Mouse (Mus musculus) hindbrain, embryonic 11.5 days (tissue): Measurements from ENCODE around the gene Fam149b. TPM values are rescaled to one million over a fixed set of nuclear protein-coding genes. Genes with fewer than 3 reads are reported as not detected.

Experiments used
- ATAC-seq: fragments of 200-750 bp; cut with Nextera tagmentation; 2 replicates; pipeline ENCODE4 v1.8.0; 2017; ENCODE audit warnings: mild to moderate bottlenecking, moderate TSS enrichment, moderate library complexity; ENCODE audit not compliant: low FRiP score
- DNase-seq: peaks from one replicate; pipeline ENCODE4 v3.0.0-alpha.2; 2015; ENCODE audit warnings: low spot score
- H3K27ac ChIP-seq: fragments of 300-500 bp; sonication (generic); 2 replicates; pipeline ENCODE4 v1.5.1; 2014; ENCODE audit warnings: mild to moderate bottlenecking, low read depth, low read length
- H3K27me3 ChIP-seq: fragments of 300-500 bp; sonication (generic); 2 replicates; pipeline ENCODE4 v1.6.1; 2014; ENCODE audit warnings: mild to moderate bottlenecking, low read length, moderate library complexity, mixed read lengths; ENCODE audit not compliant: control insufficient read depth, insufficient read depth
- H3K36me3 ChIP-seq: fragments of 300-500 bp; sonication (generic); 2 replicates; pipeline ENCODE4 v1.6.1; 2014; ENCODE audit warnings: mild to moderate bottlenecking, low read length, moderate library complexity, mixed read lengths; ENCODE audit not compliant: control insufficient read depth, insufficient read depth
- H3K4me1 ChIP-seq: fragments of 300-500 bp; sonication (generic); replicated peaks from 2 replicates; pipeline ENCODE4 v1.6.1; 2014; ENCODE audit warnings: low read length, mixed read lengths; ENCODE audit not compliant: control insufficient read depth, insufficient read depth
- H3K4me2 ChIP-seq: fragments of 300-500 bp; sonication (generic); replicated peaks from 2 replicates; pipeline ENCODE4 v1.6.1; 2014; ENCODE audit warnings: mild to moderate bottlenecking, low read depth, low read length
- H3K4me3 ChIP-seq: fragments of 300-500 bp; sonication (generic); 2 replicates; pipeline ENCODE4 v1.5.1; 2014; ENCODE audit warnings: low read depth, low read length
- H3K9ac ChIP-seq: fragments of 300-500 bp; sonication (generic); 2 replicates; pipeline ENCODE4 v1.6.1; 2014; ENCODE audit warnings: low read depth, low read length
- H3K9me3 ChIP-seq: fragments of 300-500 bp; sonication (generic); 2 replicates; pipeline ENCODE4 v1.6.1; 2016; ENCODE audit warnings: low read length; ENCODE audit not compliant: control insufficient read depth
- WGBS: fragments of 180-500 bp; shearing (Covaris S2); extraction: QIAGEN DNeasy Blood & Tissue Kit; methylation state at CpG from one replicate; pipeline ENCODE4 v1.1.7; 2014; 5-methylcytosine and 5-hydroxymethylcytosine counted together
- polyA plus RNA-seq: library from polyadenylated mRNA; unstranded; fragments of >200 nt; fragmentation: Nextera tagmentation; extraction: Ambion mirVana; gene quantifications from 2 replicates; pipeline ENCODE4 v1.2.1, GENCODE M21; 2014

Fam149b gene
- polyA plus RNA-seq, 1 experiment from 2014 or later, result 61.9 TPM

GRCm38 (mm10) chr14:20379087-20379640 is 31.2 kb downstream of the Fam149b start:
- no peaks in the 10 kb centered on the region for H3K27me3 ChIP-seq
- ATAC-seq (no peak), DNase-seq (no peak)
- H3K9me3 ChIP-seq, result no peaks in the 10 kb centered on the region
- WGBS, result 94% methylated on average over 5 of the region's 5 CpGs
- 0 out of 2 replicates have a peak, but pooled peaks cover 2% of the 10 kb centered on the region for H3K36me3 ChIP-seq
- no peak overlapping the region for H3K9ac ChIP-seq
- H3K4me3 ChIP-seq, result no peak overlapping the region
- no peaks in the 10 kb centered on the region for H3K4me1 ChIP-seq
- H3K27ac ChIP-seq, result no peak overlapping the region
- H3K4me2 ChIP-seq, result no peak overlapping the region

DNA sequence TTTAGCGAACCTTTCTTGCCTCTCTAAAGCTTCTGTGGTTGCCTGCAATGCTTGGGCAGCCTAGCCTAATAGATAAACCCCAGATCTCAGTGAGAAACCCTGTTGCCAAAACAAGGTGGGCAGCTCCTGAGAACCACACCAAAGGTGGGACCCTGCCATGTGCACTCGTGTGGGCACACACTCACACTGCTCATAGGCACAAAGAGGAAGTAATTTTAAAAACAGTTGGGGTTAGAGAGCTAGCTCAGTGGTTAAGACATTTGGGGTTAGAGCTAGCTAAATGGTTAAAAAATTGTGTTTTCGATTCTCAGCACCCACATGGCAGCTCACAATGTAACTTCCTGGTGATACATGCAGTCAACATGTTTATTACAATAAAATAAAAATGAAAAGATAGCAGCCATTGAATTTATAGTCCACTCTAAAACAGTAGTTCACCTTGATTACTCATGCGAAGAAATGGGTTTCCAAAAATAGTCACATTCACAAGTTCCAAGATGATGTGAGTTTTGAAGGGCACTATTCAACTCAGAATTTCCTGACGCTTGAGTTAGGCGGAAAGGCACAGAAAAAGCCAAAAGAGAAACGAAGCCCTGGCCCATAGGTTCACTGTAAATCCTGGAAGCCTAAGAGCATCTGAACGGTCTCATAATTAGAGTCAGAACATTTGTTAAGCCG is 31.9 kb downstream of the Fam149b start:
- Histone ChIP-seq H3K36me3 (0 out of 2 replicates have a peak, but pooled peaks cover 2% of the 10 kb centered on the region), H3K4me3 (no peak overlapping the region), H3K4me1 (no peaks in the 10 kb centered on the region), H3K9me3 (no peaks in the 10 kb centered on the region), H3K4me2 (no peak overlapping the region), H3K27me3 (no peaks in the 10 kb centered on the region), H3K9ac (no peak overlapping the region), H3K27ac (no peak overlapping the region)
- DNase-seq (no peak), ATAC-seq (no peak)
- WGBS, result 91% methylated on average over 9 of the region's 9 CpGs

DNA sequence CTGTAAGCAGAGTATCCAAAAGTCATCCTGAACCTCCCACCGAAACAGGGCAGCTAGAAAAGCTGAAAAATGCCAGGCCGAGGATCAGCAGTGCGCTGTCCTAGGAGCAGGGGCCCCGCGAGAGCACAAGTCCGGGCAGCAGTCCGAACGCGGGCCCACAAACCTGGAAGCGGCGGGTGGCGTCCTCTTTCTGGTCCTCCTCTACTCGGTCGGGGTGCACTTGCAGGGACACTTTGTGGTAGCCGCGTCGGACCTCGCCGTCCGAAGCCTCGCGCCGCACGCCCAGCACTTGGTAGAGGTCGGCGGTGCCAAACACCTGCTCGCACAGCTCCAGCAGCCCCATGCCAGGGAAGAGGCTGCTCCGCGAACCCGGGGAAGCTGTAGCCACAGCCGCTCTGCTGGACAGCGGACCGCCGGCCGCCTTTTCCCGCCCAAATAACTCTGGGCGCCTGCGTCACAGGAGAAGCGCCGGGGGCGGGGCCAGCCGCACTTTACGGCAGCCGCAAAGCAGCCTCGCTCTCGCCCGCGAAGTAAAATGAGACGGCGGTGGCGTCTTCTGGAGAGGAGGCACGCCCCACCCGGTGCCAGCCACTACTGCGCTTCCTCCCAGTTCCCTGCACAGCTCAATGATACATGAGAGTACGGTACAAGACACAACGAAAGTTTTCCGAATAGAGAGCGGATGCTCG is 40.6 kb downstream of the Fam149b start, which contains the start of gene Dnajc9:
Gene Dnajc9 (minus strand): TSS at position 470 of the 689 bp plus-strand sequence.
- Histone ChIP-seq H3K9me3 (no peaks in the 10 kb centered on the region), H3K36me3 (no peaks in the 10 kb centered on the region; the same call in 1 of the 2 replicates), H3K4me3 (peak within 1 kb of the TSS; percentile 74), H3K27ac (peak within 1 kb of the TSS; percentile 39; the same call in 1 of the 2 replicates), H3K4me2 (peak within 1 kb of the TSS; percentile 78), H3K4me1 (peaks cover 10% of the 10 kb centered on the region), H3K27me3 (no peaks in the 10 kb centered on the region), H3K9ac (peak within 1 kb of the TSS; percentile 78)
- DNase-seq (peak; percentile 96), ATAC-seq (peak; percentile 75)
- under 1% methylated on average over 55 of the region's 59 CpGs for WGBS

DNA sequence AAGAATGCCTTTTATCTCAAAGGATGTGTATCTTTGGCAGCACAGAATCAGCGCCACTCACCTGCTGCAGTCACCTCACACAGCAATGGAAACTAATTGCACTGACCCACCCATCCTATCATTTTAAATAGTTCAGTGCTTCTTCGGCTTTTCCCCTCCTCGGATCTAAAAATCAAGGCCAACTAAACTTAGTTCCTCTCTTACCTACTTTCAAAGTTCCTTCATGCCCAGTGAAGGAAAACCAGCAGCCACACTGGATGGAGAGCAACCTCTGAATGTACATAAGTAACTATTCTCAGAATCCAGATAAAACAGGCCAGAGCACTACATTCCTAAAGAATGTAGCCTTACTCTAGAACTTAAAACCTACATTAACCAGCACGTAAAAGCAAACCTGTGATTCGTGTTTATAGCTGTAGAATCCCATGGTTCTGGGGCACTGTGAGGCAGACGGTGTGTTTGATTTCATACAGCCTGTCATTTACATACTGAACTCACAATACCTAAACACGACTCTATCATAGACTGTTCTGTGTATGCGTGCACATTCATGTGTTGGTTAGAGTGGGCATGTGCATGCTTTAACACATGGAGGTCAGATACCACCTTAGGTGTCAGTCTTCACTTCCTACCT is 41.6 kb downstream of the Fam149b start:
- ATAC-seq, result no peak
- Histone ChIP-seq H3K9ac (no peak overlapping the region), H3K4me1 (peaks cover 10% of the 10 kb centered on the region), H3K27ac (no peak overlapping the region), H3K4me2 (no peak overlapping the region), H3K4me3 (peak overlapping the region; percentile 74; the same call in 1 of the 2 replicates), H3K9me3 (no peaks in the 10 kb centered on the region), H3K36me3 (no peaks in the 10 kb centered on the region; the same call in 1 of the 2 replicates), H3K27me3 (no peaks in the 10 kb centered on the region)
- DNase-seq, result no peak
- 92% methylated on average over 8 of the region's 8 CpGs for WGBS

DNA sequence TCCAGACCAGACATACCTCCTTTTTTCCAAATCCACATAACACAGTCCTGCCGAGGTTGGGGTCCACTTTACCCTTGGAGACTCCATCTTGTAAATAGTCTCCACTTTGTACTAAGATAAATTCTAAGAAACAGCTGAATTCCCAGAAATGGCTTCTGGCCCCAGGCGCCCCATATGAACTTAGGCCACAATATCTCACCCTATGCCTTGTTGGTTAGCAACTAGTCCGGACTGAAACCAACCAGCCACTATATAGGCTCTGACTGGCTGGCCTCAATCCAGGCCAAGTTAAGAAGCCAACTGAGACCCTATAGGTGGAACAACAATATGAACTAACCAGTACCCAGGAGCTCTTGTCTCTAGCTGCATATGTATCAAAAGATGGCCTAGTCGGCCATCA is 44.4 kb downstream of the Fam149b start:
- no peaks in the 10 kb centered on the region; the same call in 1 of the 2 replicates for H3K36me3 ChIP-seq
- 93% methylated on average over 4 of the region's 4 CpGs for WGBS
- no peak overlapping the region for H3K4me3 ChIP-seq
- no peak overlapping the region for H3K9ac ChIP-seq
- 0 out of 2 replicates have a peak, but pooled peaks cover 4% of the 10 kb centered on the region for H3K4me1 ChIP-seq
- ATAC-seq (no peak), DNase-seq (no peak)
- H3K4me2 ChIP-seq, result no peak overlapping the region
- H3K27me3 ChIP-seq, result no peaks in the 10 kb centered on the region
- no peak overlapping the region for H3K27ac ChIP-seq
- no peaks in the 10 kb centered on the region for H3K9me3 ChIP-seq

- H3K4me2 ChIP-seq, result peak within 1 kb of the TSS; percentile 57
- no peaks in the 10 kb centered on the region for H3K4me1 ChIP-seq
- H3K4me3 ChIP-seq, result peak within 1 kb of the TSS; percentile 72
- peak within 1 kb of the TSS; percentile 74 for H3K27ac ChIP-seq
- H3K9ac ChIP-seq, result peak within 1 kb of the TSS; percentile 90
- no peaks in the 10 kb centered on the region; the same call in 1 of the 2 replicates for H3K36me3 ChIP-seq
- ATAC-seq, result peak; percentile 96
- WGBS, result under 1% methylated on average over 68 of the region's 68 CpGs
- peak; percentile 99 for DNase-seq
- no peaks in the 10 kb centered on the region for H3K9me3 ChIP-seq
- H3K27me3 ChIP-seq, result no peaks in the 10 kb centered on the region
Measured at GRCm38 (mm10) chr14:20393205-20393913, 45.4 kb downstream of the Fam149b start, which contains the start of gene Mrps16. Gene Mrps16, minus strand, starts transcription at chr14:20393634.

DNA sequence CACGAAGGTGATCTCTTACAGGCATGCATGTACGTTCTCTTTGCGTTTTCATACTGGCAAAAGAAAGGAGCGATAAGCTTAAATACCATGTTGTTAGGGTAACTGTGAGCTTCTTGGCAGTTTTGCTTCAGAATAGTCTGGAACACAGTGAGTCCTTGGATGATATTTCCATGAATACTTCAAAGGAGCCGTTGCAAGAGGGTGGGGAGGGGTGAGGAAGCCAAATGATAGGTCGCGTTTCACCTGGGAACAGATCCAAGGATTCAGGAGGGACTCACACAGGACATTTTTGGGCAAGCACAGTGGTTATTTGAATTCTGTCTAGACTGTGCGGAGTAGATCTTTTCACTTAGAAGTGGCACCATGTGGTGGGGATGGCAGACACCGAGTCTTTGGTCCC is 49.3 kb downstream of the Fam149b start:
- 85% methylated on average over 9 of the region's 9 CpGs for WGBS
- H3K9ac ChIP-seq, result no peak overlapping the region
- H3K27ac ChIP-seq, result no peak overlapping the region
- no peak for ATAC-seq
- no peak overlapping the region for H3K4me2 ChIP-seq
- no peak overlapping the region for H3K4me3 ChIP-seq
- H3K27me3 ChIP-seq, result no peaks in the 10 kb centered on the region
- no peaks in the 10 kb centered on the region for H3K9me3 ChIP-seq
- H3K36me3 ChIP-seq, result no peaks in the 10 kb centered on the region
- H3K4me1 ChIP-seq, result no peaks in the 10 kb centered on the region
- no peak for DNase-seq

- Histone ChIP-seq H3K4me1 (no peaks in the 10 kb centered on the region), H3K36me3 (no peaks in the 10 kb centered on the region), H3K4me2 (no peak overlapping the region), H3K9ac (no peak overlapping the region), H3K9me3 (no peaks in the 10 kb centered on the region), H3K27me3 (no peaks in the 10 kb centered on the region), H3K27ac (no peak overlapping the region), H3K4me3 (no peak overlapping the region)
- ATAC-seq (no peak), DNase-seq (peak; percentile 13)
- 38% methylated on average over 4 of the region's 4 CpGs for WGBS
Measured at GRCm38 (mm10) chr14:20398864-20399263, 50.9 kb downstream of the Fam149b start.
